Mouse (Mus musculus): ENCODE results near the gene Itsn2.

DNA sequence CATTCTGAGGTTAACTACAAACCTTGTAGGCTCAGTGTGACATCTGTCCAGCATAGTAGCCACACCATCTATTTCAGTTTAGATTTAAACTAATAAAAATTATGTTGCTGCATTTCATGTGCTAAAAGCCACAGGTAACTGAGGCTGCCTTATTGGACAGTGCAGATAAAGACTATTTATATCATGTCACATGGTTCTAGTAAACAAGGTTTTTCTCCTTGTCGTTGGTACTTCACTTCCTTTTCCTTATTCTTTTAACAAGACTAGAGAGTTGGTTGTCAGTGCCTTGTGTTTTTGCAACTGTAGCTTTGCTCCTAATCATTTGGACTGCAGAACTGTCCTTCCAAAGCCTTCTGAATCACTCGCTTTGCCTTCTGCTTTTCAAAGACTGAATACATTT, 22.3 kb downstream of the Itsn2 start:
- TF ChIP-seq CTCF (IDR thresholded peaks at IDR 0.05; ENCODE audit: control insufficient read depth, insufficient read depth, insufficient replicate concordance, low read depth, low read length) (no peak), POLR2A (IDR thresholded peaks at IDR 0.05; ENCODE audit: control insufficient read depth, low read depth, low read length) (no peak)
